Mouse (Mus musculus) heart, embryonic 13.5 days (tissue): ENCODE data around the gene Tnfrsf14. TPM values are rescaled to one million over a fixed set of nuclear protein-coding genes. Genes with fewer than 3 reads are reported as not detected.

Experiments used
- ATAC-seq: fragments of 200-750 bp; cut with Nextera tagmentation; 2 replicates; pipeline ENCODE4 v1.8.0; 2017; ENCODE audit warnings: moderate TSS enrichment; ENCODE audit not compliant: insufficient number of reproducible peaks, low FRiP score, low TSS enrichment; ENCODE audit errors: extremely low read depth
- H3K27ac ChIP-seq: fragments of 300-500 bp; sonication (generic); replicated peaks from 2 replicates; pipeline ENCODE4 v1.5.1; 2015; ENCODE audit warnings: moderate library complexity, mild to moderate bottlenecking, inconsistent platforms
- H3K27me3 ChIP-seq: fragments of 300-500 bp; sonication (generic); replicated peaks from 2 replicates; pipeline ENCODE4 v1.6.1; 2015; ENCODE audit warnings: mild to moderate bottlenecking, inconsistent platforms
- H3K36me3 ChIP-seq: fragments of 300-500 bp; sonication (generic); 2 replicates; pipeline ENCODE4 v1.6.1; 2015; ENCODE audit warnings: mild to moderate bottlenecking, inconsistent platforms
- H3K4me1 ChIP-seq: fragments of 300-500 bp; sonication (generic); 2 replicates; pipeline ENCODE4 v1.6.1; 2015; ENCODE audit warnings: inconsistent platforms
- H3K4me2 ChIP-seq: fragments of 300-500 bp; sonication (generic); 2 replicates; pipeline ENCODE4 v1.6.1; 2015; ENCODE audit warnings: inconsistent platforms, mild to moderate bottlenecking, moderate library complexity
- H3K4me3 ChIP-seq: fragments of 300-500 bp; sonication (generic); 2 replicates; pipeline ENCODE4 v1.5.1; 2015; ENCODE audit warnings: moderate library complexity, mild to moderate bottlenecking, inconsistent platforms
- H3K9ac ChIP-seq: fragments of 300-500 bp; sonication (generic); 2 replicates; pipeline ENCODE4 v1.6.1; 2015; ENCODE audit warnings: inconsistent platforms, mild to moderate bottlenecking, moderate library complexity
- H3K9me3 ChIP-seq: fragments of 300-500 bp; sonication (generic); 2 replicates; pipeline ENCODE4 v1.6.1; 2016; ENCODE audit warnings: inconsistent platforms
- WGBS: fragments of 180-500 bp; shearing (Covaris S2); methylation state at CpG from one replicate; pipeline ENCODE4 v1.1.7; 2015; ENCODE audit warnings: mixed read lengths; 5-methylcytosine and 5-hydroxymethylcytosine counted together
- polyA plus RNA-seq: library from polyadenylated mRNA; unstranded; fragments of >200 nt; fragmentation: Nextera tagmentation; extraction: Ambion mirVana; gene quantifications from 2 replicates; pipeline ENCODE4 v1.2.1, GENCODE M21; 2015

The Tnfrsf14 gene
- polyA plus RNA-seq, 1 experiment from 2014 or later = 2.6 TPM

DNA sequence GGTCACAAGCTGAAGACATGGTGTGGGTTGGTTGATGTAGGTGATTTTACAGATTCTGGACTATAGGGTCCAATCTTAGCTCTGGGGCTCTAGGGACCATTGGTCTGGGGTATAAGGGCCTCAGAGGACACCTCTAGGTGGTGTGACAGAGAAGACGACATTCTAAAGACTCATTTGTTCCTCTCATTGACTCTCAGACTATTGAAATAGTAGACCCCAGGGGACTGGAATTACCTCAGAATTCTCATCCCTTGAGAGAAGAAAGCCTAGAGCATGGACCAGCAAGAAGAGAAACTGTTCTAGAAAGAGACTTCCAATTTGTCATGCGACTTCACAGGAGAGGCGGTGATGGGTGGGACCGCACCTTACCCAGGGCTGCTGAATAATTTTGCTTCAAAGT is 14.1 kb downstream of the Tnfrsf14 start:
- no peaks in the 10 kb centered on the region for H3K9me3 ChIP-seq
- no peaks in the 10 kb centered on the region for H3K36me3 ChIP-seq
- H3K4me1 ChIP-seq = peaks cover 15% of the 10 kb centered on the region
- no peaks in the 10 kb centered on the region for H3K27me3 ChIP-seq
- no peak overlapping the region for H3K4me2 ChIP-seq
- 89% methylated on average over 4 of the region's 4 CpGs for WGBS
- no peak overlapping the region for H3K4me3 ChIP-seq
- no peak overlapping the region for H3K9ac ChIP-seq
- H3K27ac ChIP-seq = no peak overlapping the region
- no peak for ATAC-seq

DNA sequence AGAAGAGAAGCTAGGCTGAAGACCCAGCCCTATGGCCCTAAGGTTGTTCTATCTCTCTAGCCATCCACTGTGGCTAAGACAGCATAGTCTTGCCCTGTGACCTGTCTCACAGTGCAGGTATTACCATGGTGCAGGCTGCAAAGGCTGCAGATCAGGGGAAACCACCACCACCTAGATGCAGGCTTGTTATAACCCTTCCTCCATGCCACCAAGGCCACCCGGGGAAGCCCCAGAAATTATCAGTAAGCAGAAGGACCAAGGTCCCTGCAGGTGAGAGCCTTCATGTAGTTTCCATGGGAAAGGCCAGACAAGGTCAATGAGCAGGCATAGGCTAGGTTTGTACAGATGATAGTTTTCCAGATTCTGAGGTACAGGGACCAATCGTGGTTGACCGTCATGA is 14.5 kb downstream of the Tnfrsf14 start:
- no peak overlapping the region for H3K27ac ChIP-seq
- H3K4me1 ChIP-seq = peaks cover 15% of the 10 kb centered on the region
- no peaks in the 10 kb centered on the region for H3K27me3 ChIP-seq
- H3K36me3 ChIP-seq = no peaks in the 10 kb centered on the region
- 81% methylated on average over 3 of the region's 3 CpGs for WGBS
- no peak for ATAC-seq
- H3K9ac ChIP-seq = no peak overlapping the region
- no peaks in the 10 kb centered on the region for H3K9me3 ChIP-seq
- no peak overlapping the region for H3K4me2 ChIP-seq
- no peak overlapping the region for H3K4me3 ChIP-seq

DNA sequence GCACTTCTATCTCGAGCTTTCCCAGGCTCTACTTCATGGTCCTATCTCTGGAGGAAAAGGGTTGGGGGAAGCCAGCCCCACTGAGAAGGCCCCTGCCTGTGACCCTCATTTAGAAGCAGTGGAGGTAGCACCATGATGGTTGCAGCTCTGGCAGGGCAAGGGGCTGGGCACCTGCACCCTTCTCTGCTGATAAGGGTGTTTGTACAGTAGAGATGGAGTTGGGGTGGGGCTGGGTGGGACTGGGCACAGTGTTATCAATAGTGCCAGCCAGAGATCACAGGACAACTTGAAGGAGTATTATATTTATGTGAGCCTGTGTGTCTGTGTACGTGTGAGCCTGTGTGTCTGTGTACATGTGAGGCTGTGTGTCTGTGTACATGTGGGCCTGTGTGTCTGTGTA is 16.7 kb downstream of the Tnfrsf14 start:
- peak overlapping the region; percentile 24; the same call in 1 of the 2 replicates for H3K27ac ChIP-seq
- H3K4me2 ChIP-seq = no peak overlapping the region
- no peaks in the 10 kb centered on the region for H3K27me3 ChIP-seq
- H3K9ac ChIP-seq = no peak overlapping the region
- H3K36me3 ChIP-seq = no peaks in the 10 kb centered on the region
- no peaks in the 10 kb centered on the region for H3K9me3 ChIP-seq
- peaks cover 21% of the 10 kb centered on the region for H3K4me1 ChIP-seq
- WGBS = 56% methylated on average over 2 of the region's 2 CpGs
- ATAC-seq = peak; percentile 58; the same call in 1 of the 2 replicates
- H3K4me3 ChIP-seq = no peak overlapping the region

DNA sequence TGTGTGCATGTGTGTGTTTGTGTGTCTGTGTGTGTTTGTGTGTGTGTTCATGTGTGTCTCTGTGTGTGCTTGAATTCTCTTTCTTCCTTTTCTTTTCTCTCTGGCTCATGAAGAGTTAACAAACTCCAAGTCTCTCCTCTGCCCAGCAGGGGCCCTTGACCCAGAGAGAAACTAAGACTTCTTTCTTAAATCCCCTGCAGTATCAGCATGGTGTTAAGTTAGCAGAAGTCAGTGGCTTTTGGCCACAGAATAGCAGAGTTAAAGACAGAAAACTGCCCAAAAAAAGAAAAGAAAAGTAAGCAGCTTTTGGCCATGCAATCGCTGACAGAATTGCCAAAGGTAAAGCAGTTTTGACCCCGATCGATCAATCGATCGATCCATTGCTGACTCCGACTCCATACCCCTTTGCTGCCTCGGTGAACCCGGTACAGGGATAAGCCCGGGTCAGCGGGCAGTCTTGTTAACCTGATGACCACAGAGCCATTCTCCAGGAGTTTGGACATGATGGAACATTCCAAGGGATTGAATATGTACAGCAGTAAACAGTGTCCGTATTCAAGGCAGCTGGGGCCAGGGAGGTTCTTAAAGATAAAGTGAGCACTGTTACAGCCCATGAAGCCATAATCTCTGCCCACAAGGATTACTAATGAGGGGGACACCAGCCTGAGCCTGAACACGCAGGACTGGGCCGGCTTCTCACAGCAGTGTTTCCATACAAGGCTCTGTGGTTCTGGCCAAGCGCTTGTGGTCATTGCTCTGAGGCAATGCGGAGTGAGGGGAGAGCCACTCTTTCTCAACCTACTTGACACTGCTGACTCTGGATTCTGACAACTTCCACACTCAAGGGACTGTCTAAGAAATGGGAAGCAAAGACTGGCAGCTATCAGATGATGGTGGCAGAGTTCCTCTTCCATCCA is 17.5 kb downstream of the Tnfrsf14 start:
- Histone ChIP-seq H3K4me2 (peak overlapping the region; percentile 18; the same call in 1 of the 2 replicates), H3K27me3 (no peaks in the 10 kb centered on the region), H3K36me3 (no peaks in the 10 kb centered on the region), H3K9ac (0 out of 2 replicates have a peak overlapping the region, but pooled peaks have one; percentile 35), H3K9me3 (no peaks in the 10 kb centered on the region), H3K27ac (peak overlapping the region; percentile 24; the same call in 1 of the 2 replicates), H3K4me3 (no peak overlapping the region), H3K4me1 (peaks cover 21% of the 10 kb centered on the region)
- WGBS = 25% methylated on average over 15 of the region's 15 CpGs
- no peak for ATAC-seq

DNA sequence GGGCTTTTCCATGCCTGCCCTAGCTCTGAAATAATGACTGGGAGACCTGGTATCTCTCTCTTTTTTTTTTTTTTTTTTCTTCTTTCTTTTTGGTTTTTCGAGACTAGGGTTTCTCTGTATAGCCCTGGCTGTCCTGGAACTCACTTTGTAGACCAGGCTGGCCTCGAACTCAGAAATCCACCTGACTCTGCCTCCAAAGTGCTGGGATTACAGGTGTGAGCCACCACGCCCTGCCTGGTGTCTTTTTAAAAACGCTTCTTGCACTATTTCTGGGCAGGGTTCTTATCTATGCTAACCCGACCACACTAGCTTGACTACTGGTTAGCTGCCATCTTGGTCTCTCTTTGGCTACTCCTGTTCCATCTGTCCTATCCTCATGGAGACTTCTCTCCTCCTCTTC is 19.9 kb downstream of the Tnfrsf14 start:
- no peak overlapping the region for H3K27ac ChIP-seq
- no peaks in the 10 kb centered on the region for H3K9me3 ChIP-seq
- H3K36me3 ChIP-seq = no peaks in the 10 kb centered on the region
- peaks cover 29% of the 10 kb centered on the region for H3K4me1 ChIP-seq
- H3K4me3 ChIP-seq = no peak overlapping the region
- 76% methylated on average over 5 of the region's 5 CpGs for WGBS
- H3K9ac ChIP-seq = no peak overlapping the region
- H3K27me3 ChIP-seq = no peaks in the 10 kb centered on the region
- no peak overlapping the region; the same call in 1 of the 2 replicates for H3K4me2 ChIP-seq
- no peak for ATAC-seq

DNA sequence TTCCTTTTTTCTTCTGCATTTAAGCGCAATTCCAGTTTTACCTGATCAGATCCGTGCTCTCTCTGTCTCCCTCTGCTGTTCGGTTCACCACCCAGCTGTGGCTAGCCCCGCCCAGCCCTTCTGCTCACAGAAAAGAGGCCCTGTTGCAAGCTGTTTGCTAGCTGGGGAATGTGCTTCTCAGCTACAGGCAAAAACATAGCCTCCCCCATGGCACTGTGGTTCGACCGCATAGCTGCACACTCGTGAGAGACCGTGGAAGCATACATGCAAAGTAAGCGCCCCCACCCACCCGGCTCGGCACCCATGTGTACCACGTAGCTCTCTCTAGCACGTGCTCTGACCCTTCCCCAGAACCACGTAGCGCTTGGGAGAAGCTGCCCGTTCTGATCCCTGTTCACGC is 20.5 kb downstream of the Tnfrsf14 start:
- Histone ChIP-seq H3K9ac (peak overlapping the region; percentile 62), H3K4me1 (peaks cover 29% of the 10 kb centered on the region), H3K36me3 (no peaks in the 10 kb centered on the region), H3K9me3 (no peaks in the 10 kb centered on the region), H3K4me2 (peak overlapping the region; percentile 47), H3K27me3 (no peaks in the 10 kb centered on the region), H3K4me3 (no peak overlapping the region), H3K27ac (no peak overlapping the region)
- ATAC-seq = no peak
- WGBS = 39% methylated on average over 17 of the region's 17 CpGs

DNA sequence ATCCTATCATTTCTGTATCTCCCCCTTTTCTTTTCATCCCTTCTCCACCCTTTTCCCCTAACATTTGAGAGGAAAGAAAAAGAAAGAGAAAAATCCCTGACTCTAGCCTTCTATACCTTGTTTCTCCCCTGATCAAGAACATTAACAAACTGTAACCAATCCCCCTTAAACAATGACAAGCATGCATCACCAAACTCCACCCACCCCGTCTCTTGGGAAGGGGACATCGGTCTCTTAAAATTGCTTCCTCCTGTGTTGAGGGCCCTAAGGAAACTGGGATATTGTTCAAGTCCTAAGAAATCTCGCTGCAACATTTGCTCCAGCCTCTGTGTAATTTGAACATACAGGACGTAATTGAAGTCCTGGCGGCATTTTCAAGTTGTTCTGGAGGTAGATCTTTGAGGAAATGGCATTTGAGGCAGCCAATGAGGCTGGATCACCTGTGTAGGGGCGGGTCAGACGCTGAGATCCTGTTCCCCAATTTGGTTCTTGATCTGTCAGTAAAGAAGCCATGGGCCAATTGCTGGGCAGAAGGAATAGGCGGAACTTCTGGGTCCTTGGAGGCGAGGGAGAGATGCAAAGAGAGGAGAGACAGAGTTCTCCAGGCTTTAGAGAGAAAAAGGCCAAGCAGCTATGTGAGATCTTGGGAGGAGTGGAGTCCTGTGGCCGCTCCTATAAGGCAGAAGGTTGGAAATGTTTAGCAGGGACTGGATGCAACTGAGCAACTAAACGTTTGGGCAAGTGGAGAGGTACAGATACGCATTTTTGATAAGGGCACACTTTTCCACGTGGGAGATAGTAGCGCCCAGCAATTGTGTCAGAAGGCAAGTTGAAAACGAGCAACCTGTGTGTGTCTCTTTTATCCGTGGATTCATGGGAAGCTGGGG is 23.9 kb downstream of the Tnfrsf14 start:
- peak overlapping the region; percentile 89 for H3K4me2 ChIP-seq
- WGBS = under 1% methylated on average over 16 of the region's 16 CpGs

DNA sequence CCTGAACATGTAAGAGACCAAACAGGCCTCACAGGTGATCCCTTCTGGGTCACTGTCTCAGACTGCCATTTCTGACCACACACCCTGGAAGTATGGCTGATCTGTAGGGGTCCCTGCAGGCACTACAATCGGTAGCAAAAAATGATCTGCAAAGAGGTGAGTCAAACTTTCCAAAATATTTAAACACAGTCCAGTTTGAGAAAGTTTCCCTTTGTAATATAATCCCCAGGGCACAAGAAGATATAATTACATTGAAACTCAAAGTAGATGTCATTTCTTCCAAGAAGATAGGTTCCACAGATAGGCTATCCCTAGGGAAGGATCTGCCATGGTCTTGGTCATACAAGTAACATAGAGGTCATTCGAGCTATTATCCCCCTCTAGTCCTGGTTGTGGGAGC is 26.0 kb downstream of the Tnfrsf14 start:
- no peak for ATAC-seq
- WGBS = 70% methylated on average over 2 of the region's 2 CpGs
- no peaks in the 10 kb centered on the region; the same call in 1 of the 2 replicates for H3K9me3 ChIP-seq
- H3K27me3 ChIP-seq = no peaks in the 10 kb centered on the region; the same call in 1 of the 2 replicates
- no peaks in the 10 kb centered on the region for H3K36me3 ChIP-seq
- peaks cover 22% of the 10 kb centered on the region for H3K4me1 ChIP-seq
- H3K27ac ChIP-seq = no peak overlapping the region
- no peak overlapping the region for H3K9ac ChIP-seq
- H3K4me3 ChIP-seq = no peak overlapping the region
- no peak overlapping the region for H3K4me2 ChIP-seq

More for the DNA sequence above, 23.9 kb downstream of the Tnfrsf14 start:
- H3K4me1 ChIP-seq = peaks cover 14% of the 10 kb centered on the region
- H3K36me3 ChIP-seq = no peaks in the 10 kb centered on the region
- peak overlapping the region; percentile 59 for H3K4me3 ChIP-seq
- no peaks in the 10 kb centered on the region; the same call in 1 of the 2 replicates for H3K27me3 ChIP-seq
- H3K9me3 ChIP-seq = no peaks in the 10 kb centered on the region; the same call in 1 of the 2 replicates
- peak; percentile 48; the same call in 1 of the 2 replicates for ATAC-seq
- no peak overlapping the region for H3K27ac ChIP-seq
- peak overlapping the region; percentile 77 for H3K9ac ChIP-seq

DNA sequence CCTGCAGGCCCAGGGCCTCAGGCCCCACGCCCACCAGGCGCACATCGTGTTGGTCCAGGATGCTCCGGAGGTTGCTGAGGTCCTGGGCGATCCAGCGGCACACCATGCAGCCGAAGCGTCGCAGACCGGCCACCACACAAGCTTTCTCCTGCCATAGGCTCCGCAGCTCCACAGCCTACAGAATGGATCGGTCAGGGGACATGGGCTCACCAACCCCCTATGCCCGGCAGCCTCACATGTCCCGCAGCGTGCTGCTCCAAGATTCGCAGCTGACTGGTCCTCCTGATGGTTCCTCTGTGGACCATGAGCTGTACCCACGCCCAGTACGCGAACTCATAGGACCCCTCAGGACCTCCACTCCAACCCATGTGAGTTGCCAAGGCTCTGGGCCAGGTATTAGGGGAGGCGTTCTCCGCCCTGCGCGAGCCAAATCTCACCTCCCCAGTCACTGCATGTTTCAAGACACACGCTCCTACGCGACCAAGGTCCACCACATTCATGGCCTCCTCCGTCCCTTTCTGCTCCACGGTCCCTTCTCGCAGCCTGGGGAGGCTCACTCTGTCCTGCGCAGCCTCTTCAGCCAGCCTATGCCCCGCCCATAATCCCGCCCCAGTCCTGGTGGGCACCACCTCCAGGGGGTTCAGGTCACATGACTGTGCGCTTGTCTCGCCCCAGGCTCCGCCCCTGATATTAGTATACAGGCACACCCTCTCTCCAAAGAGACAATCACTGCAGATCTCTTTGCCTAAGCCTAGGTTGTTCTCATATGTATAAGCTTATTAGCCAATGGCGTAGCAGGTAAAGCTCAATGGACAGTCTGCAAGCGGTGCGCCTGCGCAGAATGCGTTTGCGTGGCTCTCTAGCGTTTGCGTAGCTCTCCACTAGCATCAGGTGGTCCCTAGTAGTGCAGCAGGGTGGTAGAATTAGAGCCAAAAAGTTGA is 29.6 kb downstream of the Tnfrsf14 start, which contains the start of gene Fam213b:
Gene Fam213b (minus strand): TSS at position 630 of the 941 bp plus-strand sequence.
- peak; percentile 94 for ATAC-seq
- H3K4me3 ChIP-seq = peak within 1 kb of the TSS; percentile 65
- WGBS = 4% methylated on average over 43 of the region's 43 CpGs
- peak within 1 kb of the TSS; percentile 60 for H3K27ac ChIP-seq
- peak within 1 kb of the TSS; percentile 95 for H3K4me2 ChIP-seq
- H3K9me3 ChIP-seq = no peaks in the 10 kb centered on the region; the same call in 1 of the 2 replicates
- H3K36me3 ChIP-seq = 0 out of 2 replicates have a peak, but pooled peaks cover 3% of the 10 kb centered on the region
- H3K27me3 ChIP-seq = peaks cover 31% of the 10 kb centered on the region
- H3K9ac ChIP-seq = peak within 1 kb of the TSS; percentile 87
- H3K4me1 ChIP-seq = peaks cover 15% of the 10 kb centered on the region
